Mouse (Mus musculus): ENCODE results near the gene Zyx.

The Zyx gene

DNA sequence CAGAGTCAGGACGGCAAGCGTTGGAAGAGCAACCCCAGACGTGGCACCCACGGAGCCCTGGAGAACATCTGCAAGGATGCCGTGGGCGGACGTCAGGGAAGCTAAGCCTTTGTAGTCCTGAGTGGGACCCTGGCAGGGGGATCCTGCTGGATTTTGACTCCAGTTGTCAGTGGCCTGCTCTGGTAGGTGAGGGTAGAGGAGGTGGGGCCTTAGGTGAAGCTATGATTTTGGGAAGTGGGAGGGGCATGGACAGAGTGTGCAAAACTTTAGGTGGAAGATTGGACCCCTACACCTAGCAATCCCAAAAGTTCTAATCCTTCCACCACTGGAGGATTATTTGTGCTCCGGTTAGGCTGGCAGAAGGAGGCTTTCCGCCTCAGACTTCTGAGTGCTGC, 23.0 kb downstream of the Zyx start:
- no peak for TF ChIP-seq GATA4 (IDR thresholded peaks at IDR 0.05; ENCODE audit: insufficient replicate concordance, low read length)

DNA sequence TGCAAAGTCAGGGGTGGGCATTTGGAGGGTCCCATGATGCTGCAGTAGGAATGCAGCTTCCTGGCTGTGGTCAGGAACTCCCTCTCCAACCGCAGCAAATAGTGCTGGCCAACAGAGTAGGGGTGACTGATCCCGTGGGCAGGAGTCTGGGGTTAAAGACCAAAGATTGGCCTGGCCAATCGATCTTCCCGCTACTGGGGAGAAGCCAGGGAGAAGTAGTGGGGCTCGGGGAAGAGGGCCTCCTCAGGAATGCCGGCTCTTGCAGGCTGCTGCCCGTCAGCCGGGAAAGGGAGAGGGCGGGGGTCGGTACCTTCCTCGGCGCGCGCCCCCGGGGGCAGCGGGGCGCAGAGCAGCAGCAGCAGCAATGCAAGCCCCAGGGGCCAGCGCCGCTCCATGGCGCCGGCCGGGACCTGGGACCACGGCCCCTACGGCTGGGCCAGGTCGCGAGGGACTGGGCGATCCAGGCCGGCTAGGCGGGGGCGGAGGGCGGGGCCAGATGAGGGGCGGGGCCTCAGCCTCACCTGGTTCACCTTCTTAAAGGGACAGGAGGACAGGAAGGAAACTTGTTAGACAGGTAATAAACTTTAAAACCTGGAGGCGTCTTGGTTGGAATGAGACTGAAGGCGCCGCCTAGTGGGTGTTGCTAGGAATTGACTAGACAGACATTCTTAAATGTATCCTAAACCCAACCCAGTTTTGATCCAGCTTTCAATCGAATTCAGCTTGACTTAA, 23.6 kb downstream of the Zyx start, which contains the start of gene Epha1:
Epha1 (minus strand) TSS at position 453 of the 732 bp plus-strand sequence.
- no peak; the same call in 1 of the 2 replicates for TF ChIP-seq GATA4 (IDR thresholded peaks at IDR 0.05; ENCODE audit: insufficient replicate concordance, low read length)

DNA sequence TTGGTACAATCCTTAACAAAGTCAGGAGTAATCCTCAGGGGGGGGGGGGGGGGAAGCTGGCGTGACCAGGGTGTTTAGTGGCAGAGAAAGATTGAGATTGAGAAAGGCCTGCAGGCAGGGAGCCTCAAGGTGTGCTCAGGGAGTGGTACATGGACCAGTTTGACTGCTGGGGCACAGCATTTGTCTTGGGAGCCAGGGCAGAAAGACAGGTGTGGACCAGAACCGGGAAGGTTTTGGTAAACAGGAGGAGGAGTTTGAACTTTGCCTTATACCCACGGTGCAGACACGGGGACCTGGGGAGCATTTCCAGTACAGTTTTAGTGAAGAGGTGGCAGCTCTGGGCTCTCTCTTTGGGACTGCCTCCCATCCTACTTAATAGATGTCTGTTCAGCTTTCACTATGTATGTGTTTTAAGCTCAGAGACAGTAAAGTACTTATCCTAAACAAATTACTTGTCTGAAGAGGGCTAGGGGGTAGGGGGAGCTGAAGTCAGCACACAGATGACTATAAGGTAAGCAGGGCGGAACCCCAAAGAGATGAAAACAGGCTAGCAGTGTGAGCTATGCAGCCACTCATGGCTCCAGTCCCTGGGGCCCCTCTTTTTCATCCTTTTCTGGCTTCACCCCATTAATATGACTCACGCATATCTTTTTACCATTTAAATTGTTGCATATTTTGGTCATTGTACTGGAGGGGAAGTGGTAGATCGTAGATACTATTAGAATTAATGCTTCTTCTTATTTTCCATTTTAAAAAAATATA, 24.4 kb downstream of the Zyx start:
- TF ChIP-seq GATA4 (IDR thresholded peaks at IDR 0.05; ENCODE audit: insufficient replicate concordance, low read length), result no peak

DNA sequence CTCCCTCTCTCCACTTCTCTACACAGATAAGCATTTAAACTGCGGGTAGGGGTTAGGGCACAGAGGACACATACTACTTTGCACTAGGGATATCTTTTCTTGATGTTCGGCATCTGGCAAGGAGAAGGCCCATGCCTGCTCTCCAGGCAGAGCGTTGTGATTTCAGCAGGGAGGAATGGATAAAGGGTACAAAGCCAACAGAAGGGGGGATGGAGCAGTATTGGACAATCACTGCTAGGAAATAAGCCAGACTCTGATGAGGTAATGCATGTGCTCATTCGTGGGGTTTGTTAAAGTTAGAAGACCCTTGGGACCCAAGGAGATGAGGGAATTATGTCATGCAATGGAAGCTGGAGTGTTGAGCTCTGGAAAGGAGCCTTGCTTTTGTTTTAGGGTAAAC, 25.3 kb downstream of the Zyx start:
- TF ChIP-seq GATA4 (IDR thresholded peaks at IDR 0.05; ENCODE audit: insufficient replicate concordance, low read length), result no peak

DNA sequence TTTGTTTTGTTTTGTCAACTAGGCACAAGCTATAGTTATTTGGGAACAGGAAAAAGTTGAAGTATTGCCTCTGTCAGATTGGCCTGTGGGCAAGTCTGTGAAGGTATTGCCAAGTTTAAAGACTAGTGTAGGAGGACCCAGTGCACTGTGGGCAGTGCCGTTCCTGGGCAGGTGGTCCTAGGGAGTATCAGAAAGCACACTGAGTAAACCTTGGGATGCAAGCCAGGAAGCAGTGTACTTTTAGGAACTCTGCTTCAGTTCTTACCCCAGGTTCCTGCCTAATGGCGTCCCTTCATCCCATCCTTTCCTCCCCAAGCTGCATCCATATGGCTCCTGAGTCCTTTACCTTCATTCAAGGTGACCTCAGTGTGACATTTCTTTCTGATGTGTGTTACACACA, 25.7 kb downstream of the Zyx start:
- no peak for TF ChIP-seq GATA4 (IDR thresholded peaks at IDR 0.05; ENCODE audit: insufficient replicate concordance, low read length)

DNA sequence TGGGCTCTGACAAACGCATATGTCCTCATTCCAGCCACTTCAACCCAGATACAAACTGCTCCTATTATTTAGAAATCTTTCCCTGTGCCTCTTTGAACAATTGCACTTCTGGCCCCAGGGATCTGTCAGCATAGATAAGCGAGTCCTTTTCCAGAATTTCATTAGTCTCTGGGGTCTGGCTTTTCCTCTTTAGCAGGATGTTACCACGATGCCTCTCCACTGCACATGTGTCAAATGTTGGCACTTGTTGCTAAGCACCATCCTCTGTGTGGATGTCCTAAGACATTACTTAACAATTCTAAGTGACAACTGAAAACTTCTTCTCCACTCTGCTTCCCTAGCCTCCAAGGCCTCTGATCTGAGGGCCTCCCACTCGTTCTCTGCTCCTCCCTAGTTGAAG, 26.6 kb downstream of the Zyx start:
- no peak for TF ChIP-seq GATA4 (IDR thresholded peaks at IDR 0.05; ENCODE audit: insufficient replicate concordance, low read length)

DNA sequence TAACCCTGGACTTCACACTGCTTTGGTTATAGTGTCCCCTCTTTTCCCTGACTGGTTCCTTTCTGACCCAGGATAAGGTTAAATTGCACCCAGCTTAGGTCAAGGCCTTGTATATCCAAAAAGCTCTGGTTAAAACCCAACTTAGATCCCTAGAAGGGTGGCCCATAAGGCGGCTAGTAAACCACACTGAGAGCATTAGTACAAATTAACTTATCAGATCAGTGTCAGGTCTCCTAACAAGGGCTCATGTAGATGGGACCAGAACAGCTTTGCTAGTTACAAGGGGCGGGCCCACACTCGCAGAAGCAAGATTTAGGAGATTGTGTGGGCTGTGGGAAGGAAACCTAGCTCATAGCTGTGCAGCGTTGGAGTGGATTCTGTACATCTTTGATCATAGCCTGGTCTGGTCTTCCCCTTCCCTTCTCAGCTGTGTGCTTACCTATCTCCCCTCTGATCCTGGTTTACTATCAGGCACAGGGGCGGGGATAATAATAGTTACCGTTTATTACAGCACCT, 27.1 kb downstream of the Zyx start:
- TF ChIP-seq GATA4 (IDR thresholded peaks at IDR 0.05; ENCODE audit: insufficient replicate concordance, low read length), result no peak

DNA sequence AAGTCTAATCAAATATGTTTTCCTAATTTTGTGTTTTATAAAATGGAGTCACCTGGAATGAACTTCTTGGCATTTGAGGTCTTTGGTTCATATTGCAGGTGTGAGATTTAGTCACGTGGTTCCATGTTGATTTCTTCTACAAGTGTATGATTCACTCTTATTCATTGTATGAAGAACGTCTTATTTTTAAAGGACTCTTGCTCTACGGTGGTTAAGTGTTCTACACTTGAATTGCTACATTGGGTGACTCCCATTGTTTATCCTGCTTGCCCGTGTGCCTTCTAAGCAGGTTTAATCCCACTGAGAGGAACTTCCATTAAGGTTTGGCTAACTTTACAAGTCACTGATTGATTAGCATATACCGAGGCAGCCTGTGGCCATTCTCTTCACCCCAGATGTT, 27.9 kb downstream of the Zyx start:
- no peak for TF ChIP-seq GATA4 (IDR thresholded peaks at IDR 0.05; ENCODE audit: insufficient replicate concordance, low read length)

DNA sequence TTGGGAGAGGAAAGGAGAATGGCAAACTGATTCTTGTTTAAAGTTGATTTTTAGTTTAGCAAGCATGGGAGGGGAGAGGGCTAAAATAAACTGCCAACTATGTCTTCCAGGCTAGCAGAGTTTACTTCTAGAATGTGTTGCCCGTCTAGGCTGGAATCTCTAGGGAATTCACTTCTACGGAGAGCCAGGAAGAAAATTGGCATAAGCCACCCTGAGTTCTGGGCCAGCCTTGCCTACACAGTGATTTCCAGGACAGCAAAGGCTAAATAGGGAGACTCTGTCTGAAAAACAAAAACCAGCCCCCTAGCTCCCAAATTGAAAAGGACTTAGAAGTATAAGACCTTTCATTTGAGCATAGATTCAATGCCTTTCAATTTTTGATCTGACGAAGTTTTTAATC, 30.1 kb downstream of the Zyx start:
- no peak for TF ChIP-seq GATA4 (IDR thresholded peaks at IDR 0.05; ENCODE audit: insufficient replicate concordance, low read length)

DNA sequence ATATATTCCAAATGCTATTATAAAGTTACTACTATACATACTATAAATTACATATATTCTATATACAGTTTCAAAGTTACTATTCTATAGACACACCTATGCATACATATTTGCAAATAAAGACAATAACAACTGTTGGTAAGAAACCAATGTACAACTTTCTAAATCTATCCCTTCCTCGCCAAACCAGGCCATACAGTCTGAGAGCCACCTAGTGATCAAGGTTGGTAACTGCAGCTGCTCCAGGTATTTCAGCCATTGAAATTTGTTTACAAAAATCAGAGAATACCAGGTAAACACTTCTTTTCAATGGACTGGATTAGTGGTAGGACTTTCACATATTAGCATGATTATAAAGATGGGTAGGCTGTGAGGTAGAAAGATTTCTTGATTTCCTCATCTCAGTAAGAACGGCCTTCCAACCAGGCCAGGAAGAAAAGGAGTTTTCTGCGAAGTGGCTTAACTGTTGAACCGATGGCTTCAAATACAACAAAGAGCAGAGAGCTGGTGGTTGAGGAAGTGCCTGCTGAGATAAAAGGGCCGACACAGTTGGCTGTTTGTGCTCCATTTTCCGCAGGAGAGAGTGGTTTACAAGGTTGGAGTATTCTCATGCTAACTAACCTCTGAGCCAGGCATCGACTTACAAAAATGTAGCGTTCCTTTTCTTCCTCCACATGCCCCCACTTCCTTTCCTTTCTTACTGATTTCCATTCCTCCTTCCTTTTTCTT, 31.1 kb downstream of the Zyx start:
- no peak for TF ChIP-seq GATA4 (IDR thresholded peaks at IDR 0.05; ENCODE audit: insufficient replicate concordance, low read length)

DNA sequence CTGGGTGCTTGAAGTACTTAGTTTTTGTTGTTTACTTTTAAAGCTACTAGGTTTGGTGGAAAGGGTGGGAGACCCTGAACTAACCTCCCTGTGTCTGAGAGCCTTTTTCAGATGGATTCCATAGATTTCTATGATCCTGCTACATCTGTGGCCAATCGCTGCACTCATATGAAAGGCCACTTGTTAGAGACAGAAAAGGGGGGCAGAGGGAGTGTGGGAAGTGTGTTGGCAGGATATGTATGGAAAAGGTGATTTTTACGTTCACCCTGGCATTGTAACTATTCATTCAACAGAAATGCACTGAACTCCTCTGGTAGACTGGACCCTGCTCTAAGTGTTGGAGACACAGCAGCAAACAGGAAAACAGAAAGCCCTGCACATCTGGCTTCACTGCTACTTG, 31.8 kb downstream of the Zyx start:
- no peak for TF ChIP-seq GATA4 (IDR thresholded peaks at IDR 0.05; ENCODE audit: insufficient replicate concordance, low read length)

DNA sequence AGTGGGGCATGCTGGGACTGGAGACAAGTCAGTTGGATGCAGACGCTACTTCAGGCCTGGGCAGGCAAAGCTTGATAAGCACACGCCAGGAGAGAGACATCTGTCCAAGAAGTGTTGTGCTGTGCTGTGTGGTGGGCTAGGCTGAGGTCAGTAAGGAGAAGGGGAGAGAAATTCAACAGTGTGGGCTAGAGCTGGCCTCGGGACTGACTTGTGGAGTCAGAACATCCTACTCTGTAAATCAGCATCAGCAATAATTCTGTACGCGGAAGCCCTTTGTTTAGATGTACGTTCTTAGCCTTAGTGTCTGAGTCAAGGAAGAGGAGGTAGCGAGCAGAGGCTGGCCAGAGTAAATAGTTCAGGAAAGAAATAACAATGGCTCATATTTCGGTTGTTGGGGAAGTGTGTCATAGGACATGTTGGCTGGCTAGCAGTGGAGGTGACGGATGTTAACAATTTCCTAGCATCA, 32.5 kb downstream of the Zyx start:
- no peak; the same call in 1 of the 2 replicates for TF ChIP-seq GATA4 (IDR thresholded peaks at IDR 0.05; ENCODE audit: insufficient replicate concordance, low read length)

DNA sequence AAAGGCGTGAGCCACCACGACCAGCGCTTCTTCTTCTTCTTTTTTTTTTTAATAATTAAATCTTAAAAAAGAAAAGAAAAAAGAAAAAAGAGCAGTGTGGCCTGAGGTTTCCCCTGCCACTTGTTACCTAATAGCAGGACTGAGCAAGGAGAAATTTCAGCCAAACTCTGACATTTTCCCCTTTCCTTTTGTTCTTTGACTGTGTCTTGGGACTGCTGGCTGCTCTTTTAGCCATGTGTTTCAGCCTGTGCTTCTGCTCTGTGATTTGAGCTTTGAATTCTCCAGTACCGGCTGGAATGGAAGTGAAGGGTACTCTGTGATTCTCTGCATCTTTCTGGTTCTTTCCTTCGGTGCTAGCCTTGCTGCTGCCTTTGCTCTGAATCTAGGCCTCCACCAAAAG, 33.9 kb downstream of the Zyx start:
- no peak for TF ChIP-seq GATA4 (IDR thresholded peaks at IDR 0.05; ENCODE audit: insufficient replicate concordance, low read length)

DNA sequence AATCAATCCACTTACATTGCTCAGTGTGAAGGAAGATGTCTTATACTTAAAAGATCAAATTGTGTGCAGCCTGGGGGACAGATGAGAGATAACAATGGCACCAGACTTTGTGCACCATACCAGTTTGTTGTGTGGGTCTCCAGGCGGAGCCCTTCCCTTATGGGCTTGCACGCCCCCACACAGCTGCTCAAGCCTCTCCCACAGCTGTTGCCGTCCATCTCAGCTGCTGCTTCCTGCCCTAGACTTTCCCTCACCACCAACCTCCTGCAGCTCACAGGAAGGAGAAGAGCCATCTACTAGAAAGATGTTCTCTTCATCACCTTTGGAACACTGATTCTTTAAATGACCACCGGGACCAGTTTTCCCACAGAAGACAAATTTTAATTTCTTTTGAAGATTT, 36.2 kb downstream of the Zyx start:
- TF ChIP-seq GATA4 (IDR thresholded peaks at IDR 0.05; ENCODE audit: insufficient replicate concordance, low read length), result no peak

DNA sequence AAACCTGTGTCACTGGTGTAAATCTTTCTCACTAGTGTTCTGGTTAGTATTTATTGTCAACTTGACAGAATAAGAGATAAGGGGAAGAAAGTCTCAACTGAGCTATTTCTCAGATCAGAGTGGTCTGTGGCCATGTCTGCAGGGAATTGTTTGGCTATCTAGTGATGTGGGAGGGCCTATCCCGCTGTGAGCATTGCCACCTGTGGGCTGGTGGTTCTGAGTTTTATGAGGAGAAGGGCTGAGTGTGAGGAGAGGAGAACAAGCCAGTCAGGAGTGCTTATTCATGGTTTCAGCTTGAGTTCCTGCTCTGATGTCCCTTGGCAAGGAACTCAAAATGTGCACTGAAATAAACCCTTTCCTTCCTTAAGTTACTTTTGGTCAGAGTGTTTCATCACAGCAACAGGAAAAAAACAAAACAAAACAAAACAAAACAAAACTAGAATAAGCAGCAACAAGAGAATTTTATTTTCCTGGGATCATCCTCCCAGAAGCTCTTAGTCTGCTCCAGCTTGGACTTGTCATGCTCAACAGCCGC, 42.4 kb downstream of the Zyx start:
- TF ChIP-seq GATA4 (IDR thresholded peaks at IDR 0.05; ENCODE audit: insufficient replicate concordance, low read length), result no peak
